Mouse (Mus musculus): ENCODE measurements at regions not wholly inside any gene's neighbourhood (a gene's known extent, or its start where the extent isn't known, plus 50 kb on each side); places are given as distances from the start of the nearest gene placed in this dataset.

DNA sequence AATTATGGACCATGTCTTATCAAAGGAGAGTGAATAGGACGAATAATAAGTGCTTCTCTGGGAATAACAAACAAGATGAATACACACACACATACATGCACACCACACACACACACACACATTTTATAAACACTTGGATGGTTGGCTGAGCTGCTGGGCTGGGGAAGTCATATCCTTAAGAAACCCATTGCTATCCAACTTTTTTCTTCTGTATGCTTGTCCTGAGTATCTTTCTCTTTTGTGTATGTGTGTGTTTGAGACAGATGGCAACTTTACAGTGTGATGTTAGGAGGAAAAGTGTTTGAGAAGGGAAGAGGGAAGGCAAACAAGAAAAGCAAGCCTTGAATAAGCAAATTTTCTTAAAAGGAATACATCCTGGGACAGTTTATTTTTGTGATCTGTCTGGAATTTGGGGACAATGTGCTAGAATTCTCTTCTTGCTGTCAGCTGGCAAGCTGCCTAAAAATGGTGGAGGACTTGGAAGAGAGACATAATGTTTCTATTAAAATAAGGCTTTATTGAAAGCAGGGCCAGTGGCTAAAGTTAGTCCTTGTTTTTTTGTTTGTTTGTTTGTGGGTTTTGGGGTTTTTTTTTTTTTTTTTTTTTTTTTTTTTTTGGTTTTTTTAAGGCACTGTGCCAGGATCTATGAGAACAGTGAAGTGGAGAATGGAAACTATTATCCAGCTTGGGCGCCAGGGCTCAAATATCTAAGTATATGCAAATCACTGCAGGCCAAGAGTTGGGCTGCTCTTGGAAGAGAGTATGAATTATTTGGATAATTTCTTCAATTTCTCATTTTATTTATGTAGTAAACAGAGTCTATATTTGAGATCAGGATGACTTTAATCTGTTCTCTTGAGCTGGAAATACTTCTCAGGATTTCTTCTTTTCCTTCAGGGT is 766.2 kb downstream of the Bcl11a start:
- no peak for DNase-seq

DNA sequence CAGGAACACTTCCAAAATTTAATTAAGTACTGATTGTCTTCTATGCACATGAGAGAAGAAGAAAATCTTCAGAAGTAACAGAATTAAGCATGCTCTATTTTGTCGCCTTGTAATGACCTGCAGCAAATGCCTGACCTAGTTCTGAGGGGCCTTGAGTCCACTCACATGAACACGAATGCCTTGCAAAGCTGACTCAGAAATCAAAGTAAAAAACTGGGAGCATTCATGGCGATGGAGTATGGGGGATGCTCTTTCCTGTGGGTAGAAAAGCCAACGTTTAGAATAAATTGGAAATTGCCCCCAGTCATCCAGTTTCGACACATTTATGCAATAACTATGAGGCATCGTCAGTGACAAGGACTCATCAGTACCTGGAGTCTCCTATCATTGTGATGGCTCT is 779.1 kb downstream of the Bcl11a start:
- DNase-seq: no peak

DNA sequence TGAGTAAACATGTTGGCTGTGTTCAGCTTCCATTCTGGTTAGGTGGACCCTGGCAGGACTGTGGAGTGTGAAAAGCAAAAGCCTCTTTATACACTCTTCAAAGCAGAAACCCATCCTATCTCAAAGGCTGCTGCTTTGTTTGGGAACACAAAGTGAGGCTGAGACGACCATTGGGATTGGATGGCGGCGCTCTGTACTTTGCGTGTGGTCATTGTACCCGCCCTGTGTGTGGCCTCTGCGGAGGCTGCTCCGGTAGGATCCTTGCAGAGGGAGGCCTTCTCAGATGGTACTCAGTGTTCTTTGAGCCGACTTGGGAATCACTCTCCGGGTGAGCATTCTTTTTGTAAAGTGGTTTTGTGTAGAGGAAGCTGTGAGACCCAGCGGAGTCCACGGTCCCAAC is 786.8 kb downstream of the Bcl11a start:
- no peak for DNase-seq

DNA sequence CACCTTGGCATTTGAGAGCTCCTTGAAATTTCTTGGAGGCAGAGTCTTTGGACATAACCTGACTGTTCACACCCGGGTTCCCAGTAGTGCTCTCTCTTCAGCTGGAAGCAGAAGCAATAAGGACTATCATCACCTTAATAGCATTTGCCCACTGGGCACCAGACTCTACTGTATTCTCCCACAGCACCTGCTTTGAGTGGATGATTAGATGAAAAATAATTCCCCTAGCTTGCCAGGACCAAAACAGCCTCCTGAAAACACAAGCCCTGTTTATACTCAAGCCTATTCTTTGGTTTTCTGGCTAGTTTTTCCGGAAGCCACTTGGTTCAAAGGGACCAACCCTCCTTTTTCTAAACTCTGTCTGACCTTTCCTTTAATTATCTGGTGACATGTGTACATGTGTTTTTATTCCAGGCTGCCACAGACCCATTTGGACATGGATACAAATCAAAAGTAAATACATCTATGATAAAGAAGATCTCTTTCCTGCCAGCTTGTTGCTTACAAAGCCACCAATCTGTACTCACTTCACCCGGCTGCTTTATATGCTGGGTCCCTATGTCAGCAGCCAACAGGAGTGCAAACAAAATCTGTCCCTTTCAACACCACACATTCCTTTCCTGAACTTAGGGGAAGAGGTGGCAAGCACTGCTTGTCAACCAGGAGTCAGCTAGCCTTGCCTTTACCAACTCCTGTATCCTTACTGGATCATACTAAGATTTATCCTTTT is 787.4 kb downstream of the Bcl11a start:
- no peak for DNase-seq
